Mouse (Mus musculus) CH12.LX (cell line): ENCODE results near the gene Polr2a. TPM values are rescaled to one million over a fixed set of nuclear protein-coding genes. Genes with fewer than 3 reads are reported as not detected.
A peak's percentile ranks its signal among the peaks of the same experiment; 100 is the strongest.

Source experiments
- DNase-seq: peaks from one replicate; pipeline ENCODE4 v3.0.0-alpha.2; 2013; ENCODE audit errors: extremely low read depth
- H3K27ac ChIP-seq: 2 replicates; pipeline ENCODE4 v1.5.1; 2012; ENCODE audit warnings: low read depth, mild to moderate bottlenecking, control low read depth, moderate library complexity; ENCODE audit not compliant: insufficient read depth
- H3K27me3 ChIP-seq: replicated peaks from 2 replicates; pipeline ENCODE3; 2012; ENCODE audit warnings: inconsistent platforms
- H3K36me3 ChIP-seq, 2 experiments: replicated peaks in 1 of 2; 2 replicates each; pipeline versions ENCODE3 to v1.6.1; 2012; ENCODE audit warnings: inconsistent platforms in 1 of 2, low read length in 1 of 2, mild to moderate bottlenecking in 1 of 2, mixed read lengths in 1 of 2, moderate library complexity in 1 of 2; ENCODE audit not compliant: control insufficient read depth in 1 of 2, insufficient read depth in 1 of 2
- H3K4me1 ChIP-seq, 2 experiments: 2 replicates each; pipeline ENCODE4 v1.6.1; 2012; ENCODE audit warnings: inconsistent platforms in 1 of 2, moderate library complexity in 1 of 2; ENCODE audit not compliant: insufficient read depth in 2 of 2, control insufficient read depth in 1 of 2
- H3K4me2 ChIP-seq: 2 replicates; pipeline ENCODE4 v1.6.1; 2012; ENCODE audit warnings: low read depth, mild to moderate bottlenecking, control low read depth; ENCODE audit not compliant: poor library complexity, insufficient read depth, severe bottlenecking
- H3K4me3 ChIP-seq, 3 experiments: fragments of 150-350 bp in 1 of 3; sonication (generic) in 1 of 3; replicated peaks in 1 of 3; 2 replicates each; pipeline versions ENCODE3 to v1.5.1; 2011 to 2012; ENCODE audit warnings: low read depth in 2 of 3, low read length in 2 of 3, mild to moderate bottlenecking in 2 of 3, moderate library complexity in 2 of 3, control low read depth in 1 of 3, improper control_type of control experiment in 1 of 3, inconsistent platforms in 1 of 3, mixed read lengths in 1 of 3; ENCODE audit not compliant: poor library complexity in 1 of 3
- H3K79me2 ChIP-seq: replicated peaks from 2 replicates; pipeline ENCODE4 v1.6.1; 2012; ENCODE audit warnings: mild to moderate bottlenecking, moderate library complexity; ENCODE audit not compliant: control insufficient read depth, poor library complexity, insufficient read depth, severe bottlenecking; ENCODE audit errors: extremely low read depth
- H3K9ac ChIP-seq: 2 replicates; pipeline ENCODE4 v1.6.1; 2012; ENCODE audit warnings: low read depth, mild to moderate bottlenecking, control low read depth, moderate library complexity; ENCODE audit not compliant: insufficient read depth
- H3K9me3 ChIP-seq: replicated peaks from 2 replicates; pipeline ENCODE3; 2012; ENCODE audit warnings: low read length, inconsistent platforms, mixed read lengths
- CHD1 ChIP-seq: IDR thresholded peaks from 2 replicates; pipeline ENCODE4 v1.6.1; 2012; ENCODE audit warnings: low read depth, low read length, improper control_type of control experiment, inconsistent platforms
- CTCF ChIP-seq, 2 experiments: IDR thresholded peaks in 1 of 2; conservative IDR thresholded peaks in 1 of 2; 2 replicates each; pipeline ENCODE4 v1.5.1; 2011 to 2012; ENCODE audit warnings: low read depth in 2 of 2, low read length in 2 of 2, improper control_type of control experiment in 1 of 2, inconsistent platforms in 1 of 2, mild to moderate bottlenecking in 1 of 2, moderate library complexity in 1 of 2
- E2F4 ChIP-seq: IDR thresholded peaks from 2 replicates; pipeline ENCODE4 v1.6.1; 2011; ENCODE audit warnings: low read depth, low read length, improper control_type of control experiment; ENCODE audit not compliant: insufficient replicate concordance
- ETS1 ChIP-seq: conservative IDR thresholded peaks from 2 replicates; pipeline ENCODE4 v1.6.1; 2012; ENCODE audit warnings: low read depth, mild to moderate bottlenecking, inconsistent platforms, low read length, improper control_type of control experiment, moderate library complexity
- IRF4 ChIP-seq: IDR thresholded peaks from 2 replicates; pipeline ENCODE4 v1.6.1; 2014; ENCODE audit warnings: low read depth, mild to moderate bottlenecking, inconsistent platforms, low read length, improper control_type of control experiment
- JUND ChIP-seq: conservative IDR thresholded peaks from 2 replicates; pipeline ENCODE4 v1.6.1; 2011; ENCODE audit warnings: low read depth, low read length, improper control_type of control experiment
- KAT2A ChIP-seq: IDR thresholded peaks from 2 replicates; pipeline ENCODE4 v1.6.1; 2012; ENCODE audit warnings: low read length, improper control_type of control experiment, inconsistent platforms; ENCODE audit not compliant: insufficient replicate concordance
- MEF2A ChIP-seq: IDR thresholded peaks from 2 replicates; pipeline ENCODE4 v1.6.1; 2014; ENCODE audit warnings: low read depth, mild to moderate bottlenecking, inconsistent platforms, low read length, improper control_type of control experiment, borderline replicate concordance
- NELFE ChIP-seq: IDR thresholded peaks from 2 replicates; pipeline ENCODE4 v1.6.1; 2011; ENCODE audit warnings: low read depth, low read length, improper control_type of control experiment
- NRF1 ChIP-seq: IDR thresholded peaks from 2 replicates; pipeline ENCODE4 v1.6.1; 2014; ENCODE audit warnings: low read depth, mild to moderate bottlenecking, inconsistent platforms, low read length, improper control_type of control experiment, moderate library complexity
- RCOR1 ChIP-seq: conservative IDR thresholded peaks from 2 replicates; pipeline ENCODE4 v1.6.1; 2012; ENCODE audit warnings: low read depth, mild to moderate bottlenecking, inconsistent platforms, low read length, improper control_type of control experiment
- SMC3 ChIP-seq: IDR thresholded peaks from 2 replicates; pipeline ENCODE4 v1.6.1; 2011; ENCODE audit warnings: low read depth, low read length, improper control_type of control experiment
- TCF12 ChIP-seq: IDR thresholded peaks from 2 replicates; pipeline ENCODE4 v1.6.1; 2014; ENCODE audit warnings: low read depth, mild to moderate bottlenecking, inconsistent platforms, low read length, improper control_type of control experiment
- USF1 ChIP-seq: IDR thresholded peaks from 2 replicates; pipeline ENCODE4 v1.6.1; 2014; ENCODE audit warnings: low read depth, mild to moderate bottlenecking, inconsistent platforms, low read length, improper control_type of control experiment
- USF2 ChIP-seq: conservative IDR thresholded peaks from 2 replicates; pipeline ENCODE4 v1.6.1; 2011; ENCODE audit warnings: low read depth, low read length, improper control_type of control experiment
- ZMIZ1 ChIP-seq: IDR thresholded peaks from 2 replicates; pipeline ENCODE4 v1.6.1; 2012; ENCODE audit warnings: low read depth, mild to moderate bottlenecking, inconsistent platforms, low read length, improper control_type of control experiment
- dilution Hi-C: fragments of 300-500 bp; cut with MboI; formaldehyde crosslinking; loops from 2 replicates; pipeline ENCODE4 v1.14.3; 2020; ENCODE audit warnings: low sequenced_read_pairs; ENCODE audit not compliant: extremely low pct_unique_long_range_greater_than_20kb, extremely low pct_ligation_motif_present
- in situ Hi-C: fragments of 300-500 bp; cut with MboI; formaldehyde crosslinking; loops from 3 replicates; pipeline ENCODE4 v1.14.3; 2019; ENCODE audit warnings: low sequenced_read_pairs, low pct_ligation_motif_present, low pct_unique_long_range_greater_than_20kb, mixed read lengths
- polyA plus RNA-seq: library from polyadenylated mRNA; unstranded; fragments of >175 nt; gene quantifications from 2 replicates; pipeline ENCODE4 v1.2.1, GENCODE M21; 2012; ENCODE audit warnings: low read depth; ENCODE audit not compliant: insufficient read length
- total RNA-seq, 2 experiments: library from RNA; depleted of rRNA; stranded (reverse); fragments of 300-350 nt in 1 of 2; fragments of >200 nt in 1 of 2; gene quantifications; 2 replicates each; pipeline ENCODE4 v1.2.3; 2012 to 2014

The Polr2a gene
- total and polyA plus RNA-seq, 3 experiments = 14.8 to 162 (median 45.0) TPM

GRCm38 (mm10) chr11:69804972-69805909 lies 46.8 kb upstream of the Polr2a start, which contains the start of gene Tmem102:
Gene Tmem102, minus strand, starts transcription at chr11:69805624.
- Histone ChIP-seq H3K79me2 (no peaks in the 10 kb centered on the region), H3K9ac (no peak within 1 kb of the TSS), H3K9me3 (peaks cover 22% of the 10 kb centered on the region), H3K4me2 (no peak within 1 kb of the TSS), H3K4me1 (peaks cover 5 to 29% of the 10 kb centered on the region in 2 experiments; a peak in 3 of 4 replicates), H3K36me3 (no peaks in the 10 kb centered on the region), H3K27me3 (peaks cover 59% of the 10 kb centered on the region), H3K27ac (no peak within 1 kb of the TSS), H3K4me3 (no peak within 1 kb of the TSS)
- no peak for TF ChIP-seq ZMIZ1
- 0 out of 4 replicates have a peak, but pooled peaks of 1 of the 2 experiments have one; percentile 4 for TF ChIP-seq CTCF (conservative IDR thresholded peaks at IDR 0.05 in 1 of 2, IDR thresholded peaks at IDR 0.05 in 1 of 2; ENCODE audit: low read depth in 2 of 2, low read length in 2 of 2)
- TF ChIP-seq KAT2A = no peak
- TF ChIP-seq JUND = no peak
- no peak for TF ChIP-seq USF1
- dilution Hi-C loops (no loop called here), in situ Hi-C loops (loop anchor here (5.0 kb wide), 1 partner anchor 72 kb away; the partner anchor contains the start of gene Tmem95)
- no peak for DNase-seq

DNA sequence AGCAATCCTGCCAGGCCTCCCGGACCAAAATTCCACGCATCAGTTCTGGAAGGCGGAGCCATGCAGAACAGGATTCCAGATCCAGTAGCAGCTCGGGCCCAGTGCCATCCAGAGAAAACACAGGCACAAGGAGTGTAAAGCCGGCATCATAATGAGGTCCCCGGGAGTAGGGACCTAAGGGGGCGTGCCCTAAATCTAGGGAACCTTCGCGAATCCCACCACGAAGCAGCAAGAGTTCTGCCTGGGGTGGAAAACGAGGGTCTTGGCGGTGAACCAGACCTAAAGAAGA lies 46.2 kb upstream of the Polr2a start:
- Histone ChIP-seq H3K27me3 (peaks cover 55% of the 10 kb centered on the region), H3K36me3 (no peaks in the 10 kb centered on the region), H3K9ac (no peak overlapping the region), H3K4me2 (no peak overlapping the region), H3K4me3 (no peak overlapping the region), H3K27ac (no peak overlapping the region), H3K79me2 (no peaks in the 10 kb centered on the region), H3K9me3 (peaks cover 24% of the 10 kb centered on the region), H3K4me1 (peaks cover 8 to 33% of the 10 kb centered on the region in 2 experiments; a peak in 3 of 4 replicates)
- dilution Hi-C loops = no loop called here
- in situ Hi-C loops = loop anchor here (5.0 kb wide), 1 partner anchor 73 kb away; the partner anchor contains the start of gene Tmem95
- no peak for DNase-seq
- no peak for TF ChIP-seq TCF12
- TF ChIP-seq E2F4 = no peak
- TF ChIP-seq IRF4 = no peak
- TF ChIP-seq CHD1 = no peak
- no peak for TF ChIP-seq SMC3
- no peak for TF ChIP-seq MEF2A
- no peak for TF ChIP-seq RCOR1
- no peak for TF ChIP-seq USF2
- no peak for TF ChIP-seq NRF1
- TF ChIP-seq NELFE = no peak
- no peak for TF ChIP-seq JUND
- no peak for TF ChIP-seq ETS1
